Mouse (Mus musculus) forebrain, embryonic 10.5 days (tissue): Measurements from ENCODE around the gene Aebp2. TPM values are rescaled to one million over a fixed set of nuclear protein-coding genes. Genes with fewer than 3 reads are reported as not detected.
A peak's percentile ranks its signal among the peaks of the same experiment; 100 is the strongest.

ENCODE experiments used
- DNase-seq: peaks from one replicate; pipeline ENCODE4 v3.0.0-alpha.2; 2017; ENCODE audit warnings: low spot score; ENCODE audit errors: extremely low spot score
- H3K27ac ChIP-seq: fragments of 300-500 bp; sonication (generic); 2 replicates; pipeline ENCODE4 v1.5.1; 2016; ENCODE audit warnings: mild to moderate bottlenecking
- H3K27me3 ChIP-seq: fragments of 300-500 bp; sonication (generic); 2 replicates; pipeline ENCODE4 v1.6.1; 2016; ENCODE audit warnings: mild to moderate bottlenecking; ENCODE audit not compliant: poor library complexity, severe bottlenecking
- H3K36me3 ChIP-seq: fragments of 300-500 bp; sonication (generic); replicated peaks from 2 replicates; pipeline ENCODE4 v1.6.1; 2016; ENCODE audit warnings: mild to moderate bottlenecking, moderate library complexity
- H3K4me1 ChIP-seq: fragments of 300-500 bp; sonication (generic); 2 replicates; pipeline ENCODE4 v1.6.1; 2016
- H3K4me3 ChIP-seq: fragments of 300-500 bp; sonication (generic); 2 replicates; pipeline ENCODE4 v1.5.1; 2016; ENCODE audit warnings: mild to moderate bottlenecking, moderate library complexity
- H3K9me3 ChIP-seq: fragments of 300-500 bp; sonication (generic); 2 replicates; pipeline ENCODE4 v1.6.1; 2016; ENCODE audit warnings: mild to moderate bottlenecking, moderate library complexity
- WGBS: fragments of 180-500 bp; shearing (Covaris S2); methylation state at CpG from one replicate; pipeline ENCODE4 v1.1.7; 2016; 5-methylcytosine and 5-hydroxymethylcytosine counted together
- polyA plus RNA-seq: library from polyadenylated mRNA; unstranded; fragments of >200 nt; fragmentation: Nextera tagmentation; extraction: Ambion mirVana; gene quantifications from 2 replicates; pipeline ENCODE4 v1.2.1, GENCODE M21; 2016

The Aebp2 gene
- polyA plus RNA-seq, 1 experiment from 2014 or later, result 11.5 TPM

DNA sequence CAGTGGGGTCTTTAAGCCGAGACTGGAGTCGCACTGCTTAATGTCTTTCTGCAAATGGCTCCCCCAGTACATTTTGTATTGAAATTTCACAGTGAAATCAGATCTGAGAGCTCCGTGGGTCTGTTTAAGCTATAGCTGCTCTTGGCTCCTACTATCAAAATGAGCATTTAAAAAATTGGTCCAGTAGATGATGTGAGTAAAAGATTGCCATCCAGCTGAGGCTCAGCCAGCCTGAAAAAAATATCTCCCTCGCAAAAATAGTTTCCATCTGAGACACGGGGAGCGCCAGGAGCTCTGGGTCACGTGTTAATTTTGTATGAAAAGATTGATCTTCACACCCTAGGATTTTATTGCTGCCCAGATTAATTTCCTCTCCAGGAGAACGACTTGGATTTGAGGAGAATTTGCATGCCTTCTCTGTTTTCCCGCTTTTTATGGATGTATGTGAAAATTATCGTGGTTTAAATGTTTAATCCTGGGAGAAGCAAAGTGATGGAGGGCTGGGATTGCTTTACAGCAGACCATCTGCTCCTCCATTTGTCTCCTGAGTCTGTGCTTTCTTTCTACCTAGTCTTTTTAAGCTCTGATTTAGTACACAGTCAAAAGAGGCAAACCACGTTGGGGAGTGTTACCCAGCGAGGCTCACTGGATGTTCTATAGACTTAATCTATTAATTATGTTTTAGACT lies 73.9 kb downstream of the Aebp2 start:
- WGBS, result 84% methylated on average over 12 of the region's 12 CpGs
- H3K27me3 ChIP-seq, result no peaks in the 10 kb centered on the region
- H3K36me3 ChIP-seq, result no peaks in the 10 kb centered on the region
- no peaks in the 10 kb centered on the region for H3K9me3 ChIP-seq
- DNase-seq, result no peak
- no peak overlapping the region for H3K27ac ChIP-seq
- H3K4me3 ChIP-seq, result no peak overlapping the region
- no peaks in the 10 kb centered on the region for H3K4me1 ChIP-seq

DNA sequence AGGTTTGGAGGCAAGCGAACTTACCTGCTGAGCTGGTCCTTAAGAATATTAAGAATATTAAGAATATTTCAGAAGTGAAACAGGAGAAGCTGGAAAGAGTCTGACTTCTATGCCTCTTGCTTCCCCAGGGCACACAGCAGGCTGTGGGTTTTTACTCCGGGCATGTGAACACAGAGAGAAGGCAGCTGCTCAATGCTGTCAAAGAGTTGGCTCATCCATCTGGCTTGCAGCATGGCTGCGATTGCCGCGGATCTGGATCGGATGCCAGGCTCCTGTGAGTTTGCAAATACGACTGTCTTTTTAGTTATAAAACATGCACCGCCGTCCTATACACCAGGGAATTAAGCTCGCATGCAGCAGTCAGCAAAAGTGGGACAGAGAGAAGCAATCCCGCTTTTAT lies 75.5 kb downstream of the Aebp2 start:
- DNase-seq, result no peak
- H3K36me3 ChIP-seq, result no peaks in the 10 kb centered on the region
- no peak overlapping the region for H3K4me3 ChIP-seq
- no peaks in the 10 kb centered on the region for H3K4me1 ChIP-seq
- no peak overlapping the region for H3K27ac ChIP-seq
- no peaks in the 10 kb centered on the region for H3K27me3 ChIP-seq
- H3K9me3 ChIP-seq, result no peaks in the 10 kb centered on the region
- WGBS, result 93% methylated on average over 11 of the region's 11 CpGs

DNA sequence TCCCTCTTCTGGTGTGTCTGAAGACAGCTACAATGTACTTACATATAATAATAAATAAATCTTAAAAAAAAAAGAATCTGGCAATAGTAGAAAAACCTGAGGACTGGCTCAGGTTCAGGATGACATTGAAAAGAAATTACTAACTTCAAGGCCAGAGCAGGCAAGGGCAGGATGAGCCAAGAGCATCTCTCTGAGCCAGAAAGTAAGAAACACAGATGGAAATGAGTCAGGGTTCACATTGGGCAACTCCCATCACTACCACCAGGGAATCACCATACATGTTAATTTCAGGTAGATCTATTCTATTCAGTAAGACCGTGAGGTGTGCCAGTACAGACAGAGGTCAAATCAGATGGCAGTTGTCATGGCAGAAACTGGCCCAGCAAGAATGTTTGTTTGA lies 76.1 kb downstream of the Aebp2 start:
- WGBS, result 85% methylated on average over 1 of the region's 1 CpGs
- no peak for DNase-seq
- no peaks in the 10 kb centered on the region for H3K27me3 ChIP-seq
- H3K27ac ChIP-seq, result no peak overlapping the region
- no peaks in the 10 kb centered on the region for H3K4me1 ChIP-seq
- no peaks in the 10 kb centered on the region for H3K9me3 ChIP-seq
- no peak overlapping the region for H3K4me3 ChIP-seq
- H3K36me3 ChIP-seq, result no peaks in the 10 kb centered on the region

DNA sequence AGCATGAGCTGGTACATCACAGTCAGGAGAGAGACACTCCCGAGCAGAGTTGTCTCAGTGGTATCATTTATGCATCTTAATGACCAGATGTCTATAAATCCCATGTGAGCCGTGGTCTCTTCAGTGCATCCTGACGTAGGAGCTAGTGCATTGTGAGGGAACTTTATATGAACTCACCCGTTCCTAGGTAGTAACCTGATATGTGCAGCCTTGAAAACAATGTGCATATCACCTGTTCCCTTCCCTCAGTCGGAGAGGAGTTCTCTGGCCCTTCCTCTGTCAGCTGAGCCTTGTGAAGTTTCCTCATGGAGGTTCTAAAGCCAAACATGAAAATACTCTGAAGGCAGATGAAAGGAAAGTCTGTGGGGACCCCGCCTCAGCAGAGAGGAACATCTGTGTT lies 78.8 kb downstream of the Aebp2 start:
- Histone ChIP-seq H3K4me1 (no peaks in the 10 kb centered on the region), H3K36me3 (no peaks in the 10 kb centered on the region), H3K9me3 (peaks cover 4% of the 10 kb centered on the region; the same call in 1 of the 2 replicates), H3K27me3 (no peaks in the 10 kb centered on the region), H3K4me3 (no peak overlapping the region), H3K27ac (no peak overlapping the region)
- DNase-seq, result no peak
- 89% methylated on average over 6 of the region's 6 CpGs for WGBS

- Histone ChIP-seq H3K36me3 (no peaks in the 10 kb centered on the region), H3K9me3 (peaks cover 4% of the 10 kb centered on the region; the same call in 1 of the 2 replicates), H3K4me1 (peaks cover 9% of the 10 kb centered on the region), H3K4me3 (no peak overlapping the region), H3K27me3 (no peaks in the 10 kb centered on the region), H3K27ac (no peak overlapping the region)
- 90% methylated on average over 10 of the region's 10 CpGs for WGBS
- no peak for DNase-seq
These were observed 82.7 kb downstream of the Aebp2 start for GRCm38 (mm10) chr6:140705132-140705531.

DNA sequence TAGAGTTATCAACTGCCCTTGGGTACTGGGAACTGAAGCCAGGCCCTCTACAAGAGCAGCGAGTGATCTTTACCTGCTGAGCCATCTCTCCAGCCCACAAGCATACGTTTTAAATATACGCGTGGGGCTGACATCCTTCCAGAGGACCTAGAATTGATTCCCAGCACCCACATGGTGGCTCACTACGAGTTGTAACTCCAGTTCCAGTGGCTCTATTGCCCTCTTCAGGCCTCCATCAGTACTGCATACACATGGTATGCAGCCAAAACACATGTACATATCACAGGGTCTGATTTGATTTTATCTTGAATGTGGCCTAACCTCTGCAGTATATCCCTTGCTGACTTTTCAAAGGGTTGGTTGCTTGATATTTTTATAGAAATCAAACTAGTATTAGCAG lies 83.6 kb downstream of the Aebp2 start:
- Histone ChIP-seq H3K4me3 (no peak overlapping the region), H3K4me1 (peaks cover 9% of the 10 kb centered on the region), H3K9me3 (peaks cover 4% of the 10 kb centered on the region; the same call in 1 of the 2 replicates), H3K36me3 (no peaks in the 10 kb centered on the region), H3K27me3 (no peaks in the 10 kb centered on the region), H3K27ac (no peak overlapping the region)
- WGBS, result 90% methylated on average over 5 of the region's 5 CpGs
- DNase-seq, result no peak

GRCm38 (mm10) chr6:140708059-140708458 lies 85.6 kb downstream of the Aebp2 start:
- no peak overlapping the region for H3K27ac ChIP-seq
- peaks cover 4% of the 10 kb centered on the region; the same call in 1 of the 2 replicates for H3K9me3 ChIP-seq
- 83% methylated on average over 10 of the region's 10 CpGs for WGBS
- no peak for DNase-seq
- H3K4me3 ChIP-seq, result no peak overlapping the region
- no peaks in the 10 kb centered on the region for H3K36me3 ChIP-seq
- H3K4me1 ChIP-seq, result peaks cover 9% of the 10 kb centered on the region
- H3K27me3 ChIP-seq, result no peaks in the 10 kb centered on the region

GRCm38 (mm10) chr6:140709415-140710107 lies 87.1 kb downstream of the Aebp2 start:
- no peak overlapping the region for H3K4me3 ChIP-seq
- H3K27ac ChIP-seq, result no peak overlapping the region; the same call in 1 of the 2 replicates
- H3K4me1 ChIP-seq, result peaks cover 9% of the 10 kb centered on the region
- peaks cover 4% of the 10 kb centered on the region; the same call in 1 of the 2 replicates for H3K9me3 ChIP-seq
- H3K27me3 ChIP-seq, result peaks cover 8% of the 10 kb centered on the region
- DNase-seq, result no peak
- WGBS, result 68% methylated on average over 6 of the region's 6 CpGs
- no peaks in the 10 kb centered on the region for H3K36me3 ChIP-seq

DNA sequence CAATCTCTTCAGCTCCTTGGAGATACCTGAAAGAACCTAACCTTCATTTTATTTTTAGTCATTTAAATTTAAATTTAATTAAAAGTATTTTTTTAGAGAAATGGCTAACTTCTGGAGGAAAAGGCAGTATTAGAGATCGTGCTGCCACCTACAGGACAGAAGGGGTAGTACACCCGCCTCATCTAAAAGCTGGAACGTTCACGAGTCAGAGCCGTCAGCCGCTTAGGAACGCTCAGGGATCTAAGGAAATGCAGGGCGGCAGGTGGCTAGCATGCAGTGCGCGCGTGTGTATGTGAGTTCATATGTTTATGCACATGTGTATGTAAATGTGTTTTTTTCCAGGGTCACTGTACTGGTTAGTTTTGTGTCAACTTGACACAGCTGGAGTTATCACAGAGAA lies 90.3 kb downstream of the Aebp2 start:
- Histone ChIP-seq H3K36me3 (no peaks in the 10 kb centered on the region), H3K27me3 (peaks cover 8% of the 10 kb centered on the region), H3K9me3 (no peaks in the 10 kb centered on the region), H3K27ac (no peak overlapping the region), H3K4me1 (peaks cover 9% of the 10 kb centered on the region), H3K4me3 (no peak overlapping the region)
- peak; percentile 59 for DNase-seq
- WGBS, result 11% methylated on average over 11 of the region's 11 CpGs

DNA sequence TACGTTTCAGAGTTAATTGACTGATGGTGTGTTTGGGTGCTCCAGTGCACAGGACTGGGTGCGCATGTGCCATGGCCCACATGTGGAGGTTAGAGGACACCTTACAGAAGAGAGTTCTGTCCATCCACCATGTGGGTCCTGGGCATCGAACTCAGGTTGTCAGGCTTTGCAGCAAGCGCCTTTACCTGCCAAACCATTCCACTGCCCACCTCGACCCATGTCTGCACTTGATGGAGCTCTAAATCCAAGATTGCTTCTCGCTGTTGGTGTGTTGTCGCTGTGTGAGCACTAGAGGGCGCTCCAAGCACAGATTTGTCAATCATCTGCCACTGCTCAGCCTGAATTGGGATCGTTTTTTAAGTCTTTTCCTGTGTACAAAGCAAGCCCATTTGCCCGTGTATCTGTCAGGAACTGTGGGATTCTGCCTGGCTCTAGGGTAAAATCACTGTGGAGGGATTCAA lies 92.5 kb downstream of the Aebp2 start:
- 29% methylated on average over 10 of the region's 10 CpGs for WGBS
- DNase-seq, result peak; percentile 73
- no peak overlapping the region for H3K4me3 ChIP-seq

GRCm38 (mm10) chr6:140722058-140722457 lies 99.6 kb downstream of the Aebp2 start:
- H3K27ac ChIP-seq, result no peak overlapping the region
- H3K27me3 ChIP-seq, result no peaks in the 10 kb centered on the region
- H3K36me3 ChIP-seq, result no peaks in the 10 kb centered on the region
- H3K4me3 ChIP-seq, result no peak overlapping the region
- 84% methylated on average over 10 of the region's 10 CpGs for WGBS
- DNase-seq, result no peak
- no peaks in the 10 kb centered on the region for H3K4me1 ChIP-seq
- no peaks in the 10 kb centered on the region for H3K9me3 ChIP-seq

More for the DNA sequence above, 92.5 kb downstream of the Aebp2 start:
- no peak overlapping the region for H3K27ac ChIP-seq
- peaks cover 8% of the 10 kb centered on the region for H3K27me3 ChIP-seq
- no peaks in the 10 kb centered on the region for H3K9me3 ChIP-seq
- H3K36me3 ChIP-seq, result no peaks in the 10 kb centered on the region
- H3K4me1 ChIP-seq, result no peaks in the 10 kb centered on the region
